Mouse (Mus musculus) limb, embryonic 10.5 days (tissue): Measurements from ENCODE around the gene Glrp1. TPM values are rescaled to one million over a fixed set of nuclear protein-coding genes. Genes with fewer than 3 reads are reported as not detected.

Source experiments
- DNase-seq: peaks from one replicate; pipeline ENCODE4 v3.0.0-alpha.2; 2017; ENCODE audit warnings: low spot score
- H3K27ac ChIP-seq: fragments of 300-500 bp; sonication (generic); 2 replicates; pipeline ENCODE4 v1.5.1; 2016; ENCODE audit warnings: mild to moderate bottlenecking
- H3K27me3 ChIP-seq: fragments of 300-500 bp; sonication (generic); 2 replicates; pipeline ENCODE4 v1.6.1; 2016; ENCODE audit warnings: low read depth, mild to moderate bottlenecking; ENCODE audit not compliant: poor library complexity, severe bottlenecking
- H3K36me3 ChIP-seq: fragments of 300-500 bp; sonication (generic); 2 replicates; pipeline ENCODE4 v1.6.1; 2016; ENCODE audit warnings: mild to moderate bottlenecking, moderate library complexity
- H3K4me1 ChIP-seq: fragments of 300-500 bp; sonication (generic); 2 replicates; pipeline ENCODE4 v1.6.1; 2016
- H3K4me3 ChIP-seq: fragments of 300-500 bp; sonication (generic); 2 replicates; pipeline ENCODE4 v1.5.1; 2016; ENCODE audit warnings: mild to moderate bottlenecking, moderate library complexity
- H3K9me3 ChIP-seq: fragments of 300-500 bp; sonication (generic); replicated peaks from 2 replicates; pipeline ENCODE4 v1.6.1; 2016; ENCODE audit warnings: mild to moderate bottlenecking
- WGBS: fragments of 180-500 bp; shearing (Covaris S2); methylation state at CpG from one replicate; pipeline ENCODE4 v1.1.7; 2016; 5-methylcytosine and 5-hydroxymethylcytosine counted together
- polyA plus RNA-seq: library from polyadenylated mRNA; unstranded; fragments of >200 nt; fragmentation: Nextera tagmentation; extraction: Ambion mirVana; gene quantifications from 2 replicates; pipeline ENCODE4 v1.2.1, GENCODE M21; 2016

Gene Glrp1
- polyA plus RNA-seq, 1 experiment from 2014 or later, result not detected

GRCm38 (mm10) chr1:88521170-88521747, 11.4 kb upstream of the Glrp1 start:
- Histone ChIP-seq H3K9me3 (no peaks in the 10 kb centered on the region), H3K4me3 (no peak overlapping the region), H3K27ac (no peak overlapping the region), H3K36me3 (no peaks in the 10 kb centered on the region), H3K4me1 (peaks cover 7% of the 10 kb centered on the region; the same call in 1 of the 2 replicates), H3K27me3 (no peaks in the 10 kb centered on the region)
- DNase-seq, result no peak
- WGBS, result 89% methylated on average over 11 of the region's 11 CpGs

DNA sequence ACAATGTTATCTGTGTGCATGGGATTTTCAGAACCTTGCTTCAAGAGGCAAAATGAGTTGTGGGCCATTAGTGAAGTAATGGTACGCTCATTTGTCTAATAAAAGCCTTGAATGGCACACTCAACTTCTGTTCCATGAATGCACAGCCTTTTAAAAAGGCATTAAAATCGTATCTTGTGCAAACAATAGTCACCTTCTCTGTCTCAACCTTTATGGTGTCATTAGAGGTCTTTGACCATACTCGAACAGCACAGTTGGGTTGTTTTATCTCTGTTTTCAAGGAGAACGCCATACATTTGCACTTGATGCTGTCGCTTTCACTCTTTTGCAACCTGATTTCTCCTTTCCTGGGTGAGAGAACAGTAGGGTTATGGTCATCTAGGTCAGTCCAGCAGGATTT, 3.7 kb upstream of the Glrp1 start:
- Histone ChIP-seq H3K4me3 (no peak overlapping the region), H3K4me1 (peaks cover 19% of the 10 kb centered on the region), H3K27ac (no peak overlapping the region), H3K27me3 (no peaks in the 10 kb centered on the region), H3K9me3 (no peaks in the 10 kb centered on the region), H3K36me3 (no peaks in the 10 kb centered on the region)
- DNase-seq, result no peak
- WGBS, result 76% methylated on average over 5 of the region's 5 CpGs

- Histone ChIP-seq H3K27me3 (peaks cover 4% of the 10 kb centered on the region; the same call in 1 of the 2 replicates), H3K4me1 (peaks cover 27% of the 10 kb centered on the region), H3K9me3 (no peaks in the 10 kb centered on the region), H3K4me3 (no peak overlapping the region), H3K27ac (no peak overlapping the region), H3K36me3 (no peaks in the 10 kb centered on the region)
- WGBS, result 90% methylated on average over 8 of the region's 8 CpGs
- no peak for DNase-seq
These were observed 2.0 kb downstream of the Glrp1 start for GRCm38 (mm10) chr1:88507886-88508285.

- WGBS, result 93% methylated on average over 5 of the region's 5 CpGs
- Histone ChIP-seq H3K27ac (no peak overlapping the region), H3K9me3 (no peaks in the 10 kb centered on the region), H3K4me1 (peaks cover 27% of the 10 kb centered on the region), H3K36me3 (no peaks in the 10 kb centered on the region), H3K27me3 (peaks cover 4% of the 10 kb centered on the region; the same call in 1 of the 2 replicates), H3K4me3 (no peak overlapping the region)
- no peak for DNase-seq
These were observed 2.7 kb downstream of the Glrp1 start for GRCm38 (mm10) chr1:88507214-88507613.

- no peaks in the 10 kb centered on the region for H3K9me3 ChIP-seq
- no peaks in the 10 kb centered on the region for H3K36me3 ChIP-seq
- no peak for DNase-seq
- 82% methylated on average over 5 of the region's 5 CpGs for WGBS
- H3K4me3 ChIP-seq, result no peak overlapping the region
- peaks cover 25% of the 10 kb centered on the region for H3K4me1 ChIP-seq
- no peak overlapping the region for H3K27ac ChIP-seq
- H3K27me3 ChIP-seq, result peaks cover 4% of the 10 kb centered on the region; the same call in 1 of the 2 replicates
These were observed 3.5 kb downstream of the Glrp1 start for GRCm38 (mm10) chr1:88506412-88506811.

- Histone ChIP-seq H3K27me3 (peaks cover 4% of the 10 kb centered on the region; the same call in 1 of the 2 replicates), H3K4me1 (peaks cover 19% of the 10 kb centered on the region), H3K27ac (0 out of 2 replicates have a peak overlapping the region, but pooled peaks have one; percentile 46), H3K4me3 (no peak overlapping the region), H3K9me3 (no peaks in the 10 kb centered on the region), H3K36me3 (no peaks in the 10 kb centered on the region)
- DNase-seq, result no peak
- 81% methylated on average over 6 of the region's 6 CpGs for WGBS
These were observed 4.2 kb downstream of the Glrp1 start for GRCm38 (mm10) chr1:88505697-88506096.

GRCm38 (mm10) chr1:88504531-88504945, 5.3 kb downstream of the Glrp1 start:
- peaks cover 4% of the 10 kb centered on the region; the same call in 1 of the 2 replicates for H3K27me3 ChIP-seq
- WGBS, result 33% methylated on average over 7 of the region's 7 CpGs
- H3K36me3 ChIP-seq, result no peaks in the 10 kb centered on the region
- no peak overlapping the region for H3K4me3 ChIP-seq
- DNase-seq, result no peak
- H3K27ac ChIP-seq, result no peak overlapping the region
- peaks cover 12% of the 10 kb centered on the region for H3K4me1 ChIP-seq
- H3K9me3 ChIP-seq, result no peaks in the 10 kb centered on the region

GRCm38 (mm10) chr1:88502822-88503221, 7.0 kb downstream of the Glrp1 start:
- H3K27ac ChIP-seq, result no peak overlapping the region
- H3K36me3 ChIP-seq, result no peaks in the 10 kb centered on the region
- H3K9me3 ChIP-seq, result no peaks in the 10 kb centered on the region
- no peak overlapping the region for H3K4me3 ChIP-seq
- H3K27me3 ChIP-seq, result peaks cover 4% of the 10 kb centered on the region; the same call in 1 of the 2 replicates
- no peak for DNase-seq
- 89% methylated on average over 1 of the region's 1 CpGs for WGBS
- peaks cover 12% of the 10 kb centered on the region for H3K4me1 ChIP-seq

DNA sequence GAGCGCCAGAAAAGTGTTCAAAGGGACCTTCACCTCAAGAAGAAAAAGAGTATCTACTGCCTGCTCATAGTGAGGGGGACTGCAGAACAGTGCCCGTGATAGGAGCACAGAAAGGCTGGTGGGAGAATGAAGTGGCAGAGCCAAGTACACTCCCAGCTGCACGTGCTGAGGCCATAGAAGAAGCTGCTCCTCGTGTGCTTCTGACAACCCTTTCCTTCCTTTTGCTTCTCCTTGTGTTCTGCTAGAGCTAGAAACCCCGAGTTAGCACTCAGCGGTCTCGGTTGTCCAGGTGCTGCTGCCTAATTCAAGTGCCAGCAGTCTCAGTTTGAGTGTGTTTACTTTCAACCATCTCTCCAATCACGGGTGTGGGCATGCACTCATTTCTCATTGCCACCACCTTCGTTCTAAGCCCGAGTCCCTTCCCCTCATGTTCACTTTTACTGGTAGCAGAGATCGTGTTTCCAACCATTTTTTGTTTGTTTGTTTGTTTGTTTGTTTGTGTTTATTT, 10.6 kb downstream of the Glrp1 start:
- WGBS, result 80% methylated on average over 11 of the region's 11 CpGs
- Histone ChIP-seq H3K4me1 (no peaks in the 10 kb centered on the region), H3K4me3 (no peak overlapping the region), H3K27ac (no peak overlapping the region), H3K36me3 (no peaks in the 10 kb centered on the region), H3K27me3 (peaks cover 4% of the 10 kb centered on the region; the same call in 1 of the 2 replicates), H3K9me3 (no peaks in the 10 kb centered on the region)
- no peak for DNase-seq

GRCm38 (mm10) chr1:88497407-88497806, 12.5 kb downstream of the Glrp1 start:
- WGBS, result 86% methylated on average over 3 of the region's 3 CpGs
- H3K9me3 ChIP-seq, result no peaks in the 10 kb centered on the region
- H3K36me3 ChIP-seq, result no peaks in the 10 kb centered on the region
- 0 out of 2 replicates have a peak, but pooled peaks cover under 1% of the 10 kb centered on the region for H3K4me1 ChIP-seq
- no peak for DNase-seq
- H3K4me3 ChIP-seq, result no peak overlapping the region
- no peak overlapping the region for H3K27ac ChIP-seq
- no peaks in the 10 kb centered on the region for H3K27me3 ChIP-seq

DNA sequence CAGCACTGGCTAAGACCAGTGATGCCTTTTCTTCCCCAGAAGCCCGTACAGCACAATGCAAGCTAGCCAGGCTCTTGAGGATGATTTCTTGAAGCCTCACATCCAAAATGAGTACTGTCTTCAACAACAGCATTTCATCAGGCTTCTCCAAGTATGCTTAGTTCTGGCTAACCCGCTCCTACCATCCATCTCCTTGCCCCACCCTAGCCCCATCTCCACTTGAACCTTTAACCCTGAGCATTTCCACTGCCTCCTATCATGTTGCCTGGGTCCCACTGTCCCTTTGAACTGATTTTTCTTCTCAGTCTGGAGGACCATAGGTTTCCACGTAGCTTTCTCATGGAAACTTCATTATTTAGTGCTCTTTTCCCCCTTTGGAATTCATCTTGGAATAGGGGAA, 17.5 kb downstream of the Glrp1 start:
- Histone ChIP-seq H3K27ac (peak overlapping the region; percentile 34; the same call in 1 of the 2 replicates), H3K4me1 (peaks cover 19% of the 10 kb centered on the region), H3K36me3 (no peaks in the 10 kb centered on the region), H3K9me3 (no peaks in the 10 kb centered on the region), H3K4me3 (no peak overlapping the region), H3K27me3 (no peaks in the 10 kb centered on the region)
- 86% methylated on average over 3 of the region's 3 CpGs for WGBS
- DNase-seq, result no peak

- no peaks in the 10 kb centered on the region for H3K36me3 ChIP-seq
- H3K27me3 ChIP-seq, result no peaks in the 10 kb centered on the region
- no peaks in the 10 kb centered on the region for H3K9me3 ChIP-seq
- peaks cover 19% of the 10 kb centered on the region for H3K4me1 ChIP-seq
- 68% methylated on average over 17 of the region's 17 CpGs for WGBS
- peak overlapping the region; percentile 56; the same call in 1 of the 2 replicates for H3K27ac ChIP-seq
- H3K4me3 ChIP-seq, result no peak overlapping the region
- DNase-seq, result no peak
These were observed 18.1 kb downstream of the Glrp1 start for GRCm38 (mm10) chr1:88491617-88492378.

- Histone ChIP-seq H3K4me1 (peaks cover 25% of the 10 kb centered on the region), H3K36me3 (no peaks in the 10 kb centered on the region), H3K4me3 (no peak overlapping the region), H3K9me3 (no peaks in the 10 kb centered on the region), H3K27me3 (no peaks in the 10 kb centered on the region), H3K27ac (no peak overlapping the region)
- no peak for DNase-seq
- 94% methylated on average over 10 of the region's 10 CpGs for WGBS
These were observed 19.7 kb downstream of the Glrp1 start for GRCm38 (mm10) chr1:88490164-88490563.
